Mouse (Mus musculus) cerebellum, postnatal 10 days (tissue): ENCODE data around the gene Ptpn12.
A peak's percentile ranks its signal among the peaks of the same experiment; 100 is the strongest.

Experiments used
- DNase-seq, 2 experiments: peaks; one replicate each; pipeline ENCODE4 v3.0.0; 2021; ENCODE audit warnings: mixed read lengths in 2 of 2

Ptpn12 gene

DNA sequence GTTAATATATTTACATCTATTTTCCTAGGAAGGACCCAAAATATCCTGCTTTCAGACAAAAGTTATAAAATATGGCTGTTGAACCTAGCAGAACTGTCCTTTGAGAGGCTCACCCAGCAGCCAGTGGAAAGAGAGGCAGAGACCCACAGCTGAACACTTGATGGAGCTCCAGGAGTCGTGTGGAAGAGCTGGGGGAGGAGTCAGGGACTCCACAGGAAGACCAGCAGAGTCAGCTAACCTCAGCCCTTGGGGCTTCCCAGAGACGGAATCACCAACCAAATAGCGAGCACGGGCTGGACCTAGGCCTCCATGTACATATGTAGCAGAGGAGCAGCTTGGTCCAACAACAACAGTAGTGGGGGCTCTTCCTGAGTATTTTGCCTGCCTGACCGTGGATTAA is 38.6 kb downstream of the Ptpn12 start:
- DNase-seq = peak in 1 of 2 experiments; percentile 11

DNA sequence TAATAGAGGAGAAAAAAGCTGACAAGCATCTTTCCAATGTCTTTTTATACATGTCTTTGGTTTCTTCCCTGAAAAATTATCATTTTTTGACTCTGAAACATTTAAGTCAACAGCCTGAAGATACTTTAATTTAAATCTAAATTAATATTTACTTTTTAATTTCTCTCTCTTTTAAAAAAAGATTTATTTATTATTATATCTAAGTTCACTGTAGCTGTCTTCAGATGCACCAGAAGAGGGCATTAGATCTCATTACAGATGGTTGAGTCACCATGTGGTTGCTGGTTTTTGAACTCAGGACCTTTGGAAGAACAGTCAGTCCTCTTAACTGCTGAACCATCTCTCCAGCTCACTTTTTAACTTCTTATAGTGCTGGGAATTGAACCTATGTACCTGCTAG is 44.8 kb downstream of the Ptpn12 start:
- DNase-seq = no peak

DNA sequence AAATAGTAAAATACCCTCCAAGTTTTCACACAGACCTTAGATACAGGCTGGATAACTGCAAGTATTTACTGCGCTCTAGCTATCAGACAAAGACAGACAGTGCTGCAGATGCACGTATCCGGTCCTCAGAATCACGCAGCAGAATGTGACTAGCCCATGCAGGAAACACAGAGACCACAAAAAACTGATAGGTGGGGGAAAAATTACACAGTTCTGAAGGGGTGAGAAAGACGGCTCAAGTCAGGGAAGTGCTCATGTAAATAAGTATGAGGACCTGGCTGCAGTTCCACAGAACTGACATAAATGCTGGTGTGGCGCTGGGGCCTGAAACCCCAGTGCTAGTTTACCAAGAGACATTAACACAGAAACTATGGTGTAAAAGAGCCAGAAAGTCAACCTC is 53.0 kb downstream of the Ptpn12 start:
- DNase-seq = no peak

DNA sequence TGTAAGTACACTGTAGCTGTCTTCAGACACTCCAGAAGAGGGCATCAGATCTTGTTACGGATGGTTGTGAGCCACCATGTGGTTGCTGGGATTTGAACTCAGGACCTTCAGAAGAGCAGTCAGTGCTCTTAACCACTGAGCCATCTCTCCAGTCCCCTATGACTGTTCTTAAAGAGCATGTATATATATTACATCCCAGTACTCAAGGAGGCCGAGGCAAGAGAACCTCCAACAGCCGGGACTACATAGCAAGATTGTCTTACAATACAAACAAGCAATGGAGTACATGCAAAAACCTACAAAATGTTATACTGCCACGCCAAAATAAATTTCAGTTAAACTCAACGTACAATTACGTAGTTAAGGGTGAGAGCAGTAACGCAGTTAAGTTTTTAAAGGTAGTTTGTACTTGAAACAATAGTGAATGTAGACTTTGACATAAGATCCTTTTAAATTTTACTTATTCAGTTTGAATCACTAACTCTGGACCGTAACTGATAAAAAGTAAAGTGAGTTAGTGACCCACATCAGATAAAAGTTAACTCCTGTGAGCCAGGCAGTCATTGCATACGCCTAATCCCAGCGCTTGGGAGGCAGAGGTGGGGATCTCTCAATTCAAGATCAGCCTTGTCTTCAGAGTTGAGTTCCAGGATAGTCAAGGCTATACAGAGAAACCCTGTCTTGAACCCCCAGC is 53.9 kb downstream of the Ptpn12 start:
- no peak for DNase-seq

DNA sequence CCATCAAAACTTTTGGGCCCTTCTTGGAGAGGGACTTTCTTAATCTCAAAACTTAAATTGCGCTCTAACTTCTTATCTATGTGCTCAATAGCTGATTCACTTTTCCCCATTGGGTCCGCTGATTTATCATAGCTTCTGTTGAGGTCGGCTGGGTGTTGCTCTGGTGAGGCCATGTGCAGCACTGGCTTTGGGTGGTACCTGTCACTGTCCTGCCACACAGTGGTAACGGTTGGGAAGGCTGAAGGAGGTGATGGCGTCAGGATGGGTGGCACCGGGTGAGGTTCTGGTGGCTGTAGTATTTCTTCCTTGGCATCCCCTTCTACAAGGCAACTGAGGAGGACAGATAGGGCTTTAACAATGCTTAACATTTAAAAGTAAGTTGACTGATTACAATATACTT is 57.3 kb downstream of the Ptpn12 start:
- no peak for DNase-seq

DNA sequence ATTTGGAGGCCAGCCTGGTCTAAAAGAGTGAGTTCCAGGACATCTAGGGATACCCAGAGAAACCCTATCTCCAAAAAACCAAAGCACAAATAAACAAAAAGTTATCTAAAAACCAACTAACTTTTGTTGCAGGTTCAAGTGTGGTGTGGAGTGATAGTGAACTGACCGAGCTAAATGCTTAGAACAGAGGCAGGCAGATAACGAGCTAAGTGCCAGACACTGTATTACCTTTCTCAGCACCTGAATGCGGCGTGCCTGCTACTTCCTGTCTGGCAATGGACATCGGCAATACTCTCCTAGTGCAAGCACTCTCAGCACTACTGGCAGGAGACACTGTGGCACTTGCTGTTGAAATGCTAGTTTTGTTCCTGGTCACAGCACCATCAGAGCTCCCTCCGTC is 58.2 kb downstream of the Ptpn12 start:
- no peak for DNase-seq

DNA sequence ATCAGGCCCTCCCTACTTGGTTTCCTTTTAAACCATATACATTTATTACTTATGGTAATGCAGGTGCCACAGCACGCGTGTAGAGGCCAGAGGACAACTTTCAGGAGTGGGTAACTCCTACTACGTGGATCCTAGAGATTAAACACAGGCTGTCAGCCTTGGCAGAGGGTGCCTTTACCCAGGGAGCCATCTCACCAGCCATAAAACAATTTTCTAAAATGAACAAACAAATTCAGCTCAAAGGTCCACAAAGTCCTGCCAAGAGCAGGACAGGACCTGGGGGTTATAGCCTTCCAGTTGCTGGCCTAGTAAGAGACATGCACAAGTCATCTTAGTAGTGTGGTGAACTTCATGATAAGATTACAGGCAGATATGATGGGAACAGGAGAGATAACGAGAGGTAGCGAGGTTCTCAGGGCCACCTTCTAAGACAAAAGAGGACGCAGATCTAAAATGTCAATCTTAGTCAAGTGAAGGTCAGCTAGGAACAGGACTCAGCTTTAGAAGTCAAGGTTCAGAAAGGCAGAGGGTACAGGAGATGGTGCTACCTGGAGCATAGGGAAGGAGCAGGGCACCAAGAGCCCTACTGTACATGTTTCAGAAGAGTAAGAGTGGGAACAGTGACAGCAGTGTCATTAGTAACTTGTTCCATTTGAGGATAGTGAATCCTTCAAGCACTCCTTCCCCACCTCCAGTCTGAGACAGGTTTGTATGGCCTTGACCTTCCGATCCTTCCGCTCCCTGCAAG is 65.5 kb downstream of the Ptpn12 start:
- no peak for DNase-seq

DNA sequence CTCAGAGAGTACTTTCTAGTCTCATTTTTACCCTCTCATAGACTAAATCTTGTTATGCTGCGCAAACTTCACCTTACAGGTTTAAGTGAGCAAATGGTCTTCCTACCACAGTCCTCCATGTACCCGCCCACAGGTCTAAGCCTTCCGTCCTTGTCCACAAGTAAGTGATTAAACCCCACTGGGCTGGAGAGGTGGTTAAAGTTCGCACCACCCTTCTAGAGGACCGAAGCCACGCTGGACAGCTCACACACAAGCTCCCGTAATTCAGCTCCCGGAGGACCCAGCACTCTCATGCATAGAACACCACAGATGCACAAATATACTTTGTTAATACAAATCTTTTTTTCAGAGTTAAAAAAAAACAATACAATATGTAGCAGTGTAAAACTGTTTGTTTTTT is 69.4 kb downstream of the Ptpn12 start:
- no peak for DNase-seq

DNA sequence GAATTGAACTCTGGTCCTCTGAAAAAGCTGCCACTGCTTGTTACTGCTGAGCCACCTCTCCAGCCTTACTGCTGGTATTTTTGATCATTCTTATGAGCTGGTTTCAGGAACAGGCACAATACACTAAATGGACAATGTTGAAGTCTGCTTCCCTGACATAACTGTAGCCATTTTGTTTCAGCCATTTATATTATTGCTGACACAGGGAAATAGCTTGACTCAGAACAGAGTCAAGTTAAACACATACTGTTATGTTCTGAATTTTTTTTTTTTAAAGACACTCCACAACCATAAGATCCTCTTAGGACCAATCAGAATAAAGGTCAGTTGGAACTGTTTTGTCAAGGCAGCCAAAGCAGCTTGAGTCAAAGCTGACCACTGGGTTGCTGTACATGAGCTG is 72.2 kb downstream of the Ptpn12 start:
- DNase-seq = no peak

DNA sequence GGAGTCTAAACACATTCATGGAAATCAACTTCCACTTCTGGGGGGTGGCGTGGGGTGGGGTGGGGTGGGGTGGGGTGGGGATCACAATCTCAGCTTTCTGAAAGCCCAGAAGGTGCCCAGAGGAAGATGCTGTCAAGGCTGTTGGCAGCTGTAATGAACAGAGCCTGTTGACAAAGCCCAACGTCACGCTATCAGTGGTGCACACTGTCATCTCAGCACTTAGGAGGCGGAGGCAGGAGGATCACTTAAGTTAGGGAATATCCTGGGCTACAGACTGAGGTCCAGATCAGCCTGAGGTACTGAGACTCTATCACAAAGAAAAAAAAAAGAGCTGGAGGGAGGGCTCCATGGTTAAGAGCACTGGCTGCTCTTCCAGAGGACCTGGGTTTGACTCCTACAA is 81.0 kb downstream of the Ptpn12 start:
- no peak for DNase-seq

DNA sequence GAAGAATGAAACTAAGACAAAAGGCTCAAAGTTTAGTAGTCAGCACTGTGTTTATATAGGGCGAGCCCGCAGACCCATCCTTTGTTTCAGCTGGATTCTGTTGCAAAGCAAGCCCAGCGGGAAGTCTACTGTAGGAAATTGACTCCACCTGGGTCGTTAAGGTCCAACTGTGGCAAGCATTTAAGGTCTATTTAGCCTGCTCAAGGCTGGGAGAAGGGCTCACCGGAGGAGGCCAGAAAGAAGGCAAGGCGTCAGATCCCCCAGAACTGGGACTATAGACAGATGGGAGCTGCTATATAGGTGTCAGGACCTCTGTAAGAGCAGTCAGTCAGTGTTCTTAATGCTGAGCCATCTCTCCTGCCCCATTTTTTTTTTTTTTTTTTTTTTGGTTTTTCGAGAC is 81.7 kb downstream of the Ptpn12 start:
- no peak for DNase-seq

DNA sequence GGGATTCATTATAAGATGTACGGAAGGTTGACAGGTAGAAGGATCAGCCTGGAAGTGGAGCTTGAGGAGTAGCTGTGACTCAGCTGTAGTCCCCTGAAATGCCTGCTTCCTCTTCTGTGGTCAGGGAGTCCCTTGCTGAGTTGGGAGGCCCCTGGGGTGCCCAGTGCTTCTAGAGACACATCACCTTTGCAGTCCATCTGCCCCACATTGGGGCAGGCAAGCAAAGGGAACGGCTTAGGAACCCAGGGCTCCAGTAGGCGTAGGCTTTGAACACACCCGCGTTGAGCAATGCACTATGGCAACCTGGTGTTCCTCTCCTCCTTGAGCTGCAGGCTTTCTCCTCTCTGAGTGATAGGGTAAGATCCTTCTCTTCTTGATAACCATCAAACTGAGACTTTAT is 82.6 kb downstream of the Ptpn12 start:
- no peak for DNase-seq

DNA sequence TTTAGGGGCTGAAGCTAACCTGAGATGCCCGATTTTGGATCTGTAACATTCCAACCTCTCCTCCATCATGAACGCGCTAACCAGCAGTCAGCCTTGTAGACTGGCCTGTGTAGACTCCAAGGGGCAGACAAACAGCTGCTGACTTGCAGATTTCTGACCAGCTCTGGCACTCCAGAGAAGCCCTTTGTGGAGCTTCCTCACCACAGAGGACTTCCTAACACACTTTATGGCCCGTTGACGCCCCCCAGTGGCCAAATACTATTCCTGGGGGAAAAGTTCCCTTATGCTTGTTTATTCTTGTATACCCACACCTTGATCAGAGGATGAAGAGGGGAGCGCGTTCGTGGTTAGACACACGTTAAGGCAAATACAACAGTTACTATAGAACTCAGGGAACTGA is 86.7 kb downstream of the Ptpn12 start:
- DNase-seq = peak; percentile 35 to 43

DNA sequence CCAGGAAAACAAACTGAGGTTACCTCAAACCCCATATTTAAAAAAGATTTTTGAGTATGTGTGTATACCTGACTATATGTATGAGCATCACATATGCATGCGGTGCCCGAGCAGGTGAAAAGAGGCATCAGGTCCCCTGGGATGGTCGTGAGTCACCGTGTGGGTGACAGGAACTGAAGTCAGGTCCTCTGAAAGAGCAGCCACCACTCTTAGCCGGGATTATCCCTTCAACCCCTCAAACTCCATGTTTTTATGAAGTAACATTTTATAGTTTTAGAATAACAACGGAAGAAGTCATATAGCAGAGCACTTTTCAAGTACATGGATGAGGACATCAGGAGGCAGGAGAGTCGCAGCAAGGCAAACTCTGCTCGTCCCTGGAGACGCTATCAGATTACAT is 87.2 kb downstream of the Ptpn12 start:
- no peak for DNase-seq

DNA sequence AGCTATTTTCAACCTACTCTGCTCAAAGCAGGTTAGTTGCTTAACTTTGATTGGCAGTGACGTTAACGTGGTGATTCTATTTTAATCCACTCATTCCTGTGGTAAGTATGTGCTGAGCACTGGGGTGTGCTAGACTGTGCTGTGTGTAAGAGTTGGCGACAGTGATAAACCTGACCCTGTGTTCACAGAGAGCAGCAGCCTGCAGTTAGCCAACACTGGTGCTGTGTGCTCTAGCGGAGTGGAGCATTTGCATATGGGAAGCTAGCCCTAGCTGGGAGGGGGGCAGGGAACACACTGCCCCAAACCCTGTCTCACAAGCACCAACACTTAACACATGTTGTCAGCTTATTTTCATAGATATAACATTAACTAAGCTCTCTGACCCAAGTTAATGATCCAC is 87.8 kb downstream of the Ptpn12 start:
- no peak for DNase-seq

DNA sequence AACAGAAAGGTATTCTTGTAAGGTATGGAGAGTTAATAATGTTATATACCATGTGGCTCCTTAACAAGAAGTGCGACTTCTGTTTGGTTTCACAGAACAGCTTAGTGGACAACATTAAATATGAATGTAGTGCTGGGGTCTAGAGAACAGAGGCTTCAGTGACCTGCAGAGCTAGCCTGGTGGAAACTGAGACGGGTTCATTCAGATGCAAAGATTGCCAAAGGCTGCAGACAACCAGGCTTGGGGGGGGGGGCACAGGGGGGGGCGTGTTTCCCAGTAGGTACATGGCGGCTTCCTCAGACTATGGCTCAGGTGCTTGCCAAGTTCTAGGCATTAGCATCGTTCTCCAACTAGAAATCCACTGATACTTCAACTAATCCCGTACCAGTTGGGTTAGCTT is 91.3 kb downstream of the Ptpn12 start:
- DNase-seq = no peak

DNA sequence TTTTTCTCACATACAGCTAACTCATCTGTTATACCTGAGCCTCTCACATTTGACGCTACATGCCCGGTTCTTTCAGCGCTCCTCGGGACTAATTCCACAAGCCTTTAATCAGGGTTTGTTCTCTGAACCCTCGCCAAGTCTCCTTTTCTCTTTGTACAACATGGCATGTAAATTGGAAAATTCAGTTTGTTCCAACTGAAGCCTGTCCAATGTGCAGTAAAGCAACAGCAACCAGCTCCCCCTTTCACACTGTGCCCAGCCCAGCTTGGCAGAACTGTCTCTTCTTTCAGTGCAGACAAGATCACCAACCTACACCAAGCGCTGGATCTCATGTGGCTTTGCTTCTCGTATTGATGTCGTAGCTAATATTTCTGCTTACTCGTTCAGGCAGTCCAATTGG is 92.4 kb downstream of the Ptpn12 start:
- DNase-seq = peak; percentile 41 to 42

DNA sequence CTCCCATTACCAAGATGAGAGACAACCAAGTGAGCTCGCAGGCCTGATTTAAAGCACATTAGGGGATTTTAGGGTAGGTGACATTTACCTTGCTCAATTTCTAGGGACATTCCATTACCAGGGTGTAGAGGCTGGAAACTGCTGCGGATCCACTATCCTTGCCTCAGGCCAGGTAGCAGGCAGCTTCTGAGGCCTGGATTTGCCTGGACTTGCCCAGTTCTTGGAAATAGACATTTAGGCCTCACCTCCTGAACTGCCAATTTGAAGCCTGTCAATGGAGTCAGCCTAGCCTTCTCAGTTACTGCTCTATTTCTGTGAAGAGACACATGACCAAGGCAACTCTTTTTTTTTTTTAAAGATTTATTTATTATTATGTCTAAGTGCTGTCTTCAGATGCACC is 94.8 kb downstream of the Ptpn12 start:
- DNase-seq = no peak

DNA sequence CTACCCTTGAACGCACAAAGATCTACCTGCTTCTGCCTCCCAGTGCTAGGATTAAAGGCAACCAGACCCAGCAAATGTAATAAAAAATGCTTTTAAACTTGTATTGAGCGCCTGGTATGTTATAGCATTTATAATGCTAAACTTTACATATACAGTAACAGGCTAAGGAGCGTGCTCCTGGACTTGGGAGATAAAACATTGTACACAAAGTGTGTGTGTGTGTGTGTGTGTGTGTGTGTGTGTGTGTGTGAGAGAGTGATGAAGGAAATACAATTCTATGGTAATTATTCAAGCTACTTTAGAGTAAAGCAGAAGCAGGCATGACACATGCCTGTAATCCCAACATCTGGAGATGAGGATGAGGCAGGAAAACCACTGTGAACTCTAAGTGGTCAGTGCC is 99.4 kb downstream of the Ptpn12 start, which contains the start of gene Rsbn1l:
Rsbn1l (minus strand) TSS at position 101 of the 400 bp plus-strand sequence.
- no peak for DNase-seq

DNA sequence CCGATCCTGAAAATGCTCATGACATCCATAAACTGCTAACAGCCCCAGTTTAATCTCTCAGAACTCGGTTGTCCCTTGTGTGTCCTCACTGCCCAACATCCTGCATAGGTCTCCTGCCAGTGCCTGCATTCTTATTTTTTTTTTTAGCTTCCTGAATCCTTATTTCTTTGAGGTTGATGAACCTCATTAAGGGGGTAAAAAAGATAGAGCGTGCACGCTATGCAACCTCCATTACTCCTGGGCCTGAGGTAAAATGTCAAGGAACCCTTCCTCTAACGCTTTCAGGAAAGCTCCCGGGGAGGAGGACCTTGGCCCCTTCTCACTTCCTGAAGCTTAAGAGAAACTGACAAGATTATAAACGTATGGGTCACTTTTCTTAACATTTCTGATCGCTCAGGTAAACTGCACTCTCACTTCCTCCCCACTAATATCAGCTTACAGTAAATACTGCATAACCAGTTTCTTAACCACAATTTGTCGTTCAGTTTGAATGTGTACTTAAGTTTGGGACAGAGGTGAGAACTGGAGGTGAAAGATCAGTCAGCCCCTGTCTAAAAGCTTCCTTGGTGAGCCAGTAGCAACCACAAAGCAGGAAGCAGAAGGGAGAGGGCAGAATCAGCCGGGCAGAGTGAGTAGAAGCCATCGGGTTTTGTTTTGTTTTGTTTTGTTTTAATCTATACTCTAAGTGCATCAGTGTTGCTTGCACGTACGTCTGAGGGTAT is 100.4 kb downstream of the Ptpn12 start:
- no peak for DNase-seq

DNA sequence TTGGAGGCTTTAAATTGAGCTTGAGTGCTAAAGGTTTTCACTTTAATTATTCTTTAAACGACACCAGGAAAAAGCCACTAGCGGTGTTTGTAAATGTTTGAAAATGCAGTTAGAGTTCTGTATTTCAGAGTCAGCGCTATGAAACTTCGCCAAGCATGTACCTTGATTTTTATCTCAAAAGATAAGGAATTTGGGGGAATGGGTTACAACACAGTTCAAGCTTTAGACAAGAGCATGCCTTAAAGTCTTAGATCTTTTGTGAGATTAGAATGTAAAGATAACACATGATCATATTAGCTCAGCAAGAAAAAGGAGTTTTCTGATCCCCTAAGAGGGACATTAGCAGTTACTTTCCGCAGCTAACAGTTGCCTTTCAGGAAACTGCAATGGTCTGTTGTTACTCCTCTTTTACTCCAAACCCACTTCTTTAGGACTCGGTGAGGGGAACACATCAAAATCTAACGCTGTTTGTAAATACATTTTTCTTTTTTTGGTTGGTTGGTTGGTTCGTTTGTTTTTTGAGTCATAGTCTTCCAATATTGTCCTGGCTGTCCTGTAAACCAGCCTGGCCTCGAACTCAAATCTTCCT is 103.3 kb downstream of the Ptpn12 start:
- DNase-seq = no peak

DNA sequence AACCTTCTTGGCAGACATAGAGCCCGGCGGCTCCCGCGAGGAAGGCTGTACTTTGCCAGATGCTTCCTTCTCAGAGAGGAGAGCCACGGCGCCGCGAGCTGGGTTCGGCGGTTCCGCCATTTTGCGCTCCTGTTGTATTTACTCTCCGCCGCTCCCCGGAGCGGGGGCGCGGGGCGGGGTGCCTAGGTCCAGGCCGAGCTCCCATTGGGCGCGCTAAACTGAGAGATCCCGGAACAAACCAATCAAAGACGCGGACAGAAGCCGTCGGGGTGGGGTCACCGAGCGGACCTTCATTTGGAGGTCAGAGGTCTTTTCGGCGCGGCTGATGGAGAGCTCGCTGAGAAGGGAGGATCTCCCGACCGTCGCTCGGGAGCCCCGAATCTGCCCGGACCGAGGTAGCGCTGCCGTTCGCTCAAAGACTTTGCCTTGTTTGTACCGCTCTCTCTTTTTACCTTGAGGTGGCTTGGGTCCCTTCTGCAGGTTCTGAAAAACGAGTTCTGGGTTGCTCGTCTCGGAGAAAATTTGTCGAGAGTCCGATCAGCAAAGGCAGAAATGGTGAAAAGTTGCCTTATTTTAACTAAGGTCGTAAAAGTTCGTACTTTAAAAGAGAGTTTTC is 103.9 kb downstream of the Ptpn12 start:
- peak; percentile 97 to 98 for DNase-seq
